19 mouse cellular contexts compared by ENCODE assay signal in the genomic region with DNA sequence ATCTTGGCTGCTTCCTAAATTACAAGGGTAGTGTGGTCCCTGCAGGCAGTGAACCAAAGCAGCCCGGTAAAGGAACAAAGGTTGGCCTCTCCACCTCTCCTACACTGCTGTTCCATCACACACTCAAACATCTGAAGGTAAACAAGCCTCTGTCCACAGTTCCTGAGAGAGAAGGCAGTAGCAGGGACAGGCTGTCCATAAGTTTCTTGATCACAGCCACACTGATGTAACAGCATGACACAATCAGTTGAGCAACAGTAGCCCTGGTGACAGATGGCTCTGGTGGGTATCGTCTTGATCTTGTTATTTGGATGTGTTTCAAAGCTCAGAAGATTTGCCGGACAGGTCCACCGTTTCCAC. TPM values are rescaled to one million over a fixed set of nuclear protein-coding genes. Genes with fewer than 3 reads are reported as not detected.
A peak's percentile ranks its signal among the peaks of the same experiment; 100 is the strongest.
DNase-seq lines count a peak whose midpoint lies in the region; ATAC-seq and TF ChIP-seq lines count a peak whose summit lies in the region.
"Had no signal": no experiment of that assay in that cellular context is flagged by ENCODE, and none has a peak within 500 bp of the region (broad histone marks: within the 10 kb centered on the region; RNA-seq: fewer than 3 reads in every experiment).

No protein-coding gene starts in this region.

- 32% methylated on average over 4 of the region's 4 CpGs for WGBS in liver, embryonic 12.5 days (ENCODE audit: insufficient replicate concordance)

- peaks cover 27% of the 10 kb centered on the region for H3K4me1 ChIP-seq in liver, embryonic 12.5 days
- H3K4me1 ChIP-seq: forebrain, embryonic 13.5 days; midbrain, embryonic 15.5 days had no signal

- peak overlapping the region; percentile 90 for H3K27ac ChIP-seq in liver, embryonic 12.5 days
- no peak overlapping the region for H3K27ac ChIP-seq in layer of hippocampus, adult 2 months
- H3K27ac ChIP-seq: forebrain, embryonic 13.5 days; midbrain, embryonic 15.5 days had no signal

- H3K4me2 ChIP-seq in liver, embryonic 12.5 days, result peak overlapping the region; percentile 49
- H3K4me2 ChIP-seq: forebrain, embryonic 13.5 days; midbrain, embryonic 15.5 days had no signal

- H3K36me3 ChIP-seq in liver, embryonic 12.5 days, result no peaks in the 10 kb centered on the region
- H3K36me3 ChIP-seq: midbrain, embryonic 15.5 days had no signal

- H3K4me3 ChIP-seq in liver, embryonic 12.5 days, result no peak overlapping the region
- no peak overlapping the region for H3K4me3 ChIP-seq in layer of hippocampus, adult 2 months
- H3K4me3 ChIP-seq: forebrain, embryonic 13.5 days; midbrain, embryonic 15.5 days had no signal

- peak; percentile 67 for DNase-seq in heart, adult 11 months
- DNase-seq in heart, adult 8-10 months (ENCODE audit: low spot score), result no peak
- DNase-seq in 416B (ENCODE audit: low read depth), result peak; percentile 70
- DNase-seq in T-cell, adult 2 months (ENCODE audit: low spot score), result no peak
- DNase-seq in layer of hippocampus, adult 2 months (ENCODE audit: low spot score in 2 of 2), result no peak
- no peak for DNase-seq in gastrocnemius, adult 8-10 months (ENCODE audit: low spot score in 2 of 2)
- DNase-seq: cerebellum, adult 2 months; heart, postnatal 4 days; lung, adult 2 months; right cerebral cortex, postnatal 25 days; thymus, postnatal 4 days had no signal

- peak; percentile 53 for ATAC-seq in erythroblast, adult 5-6 weeks (replicated peaks; ENCODE audit: low FRiP score, poor library complexity, severe bottlenecking)
- ATAC-seq in liver, embryonic 12.5 days, result peak; percentile 81
- ATAC-seq: forebrain, embryonic 13.5 days; intestine, postnatal 0 days; midbrain, embryonic 15.5 days had no signal

- no peaks in the 10 kb centered on the region for H3K27me3 ChIP-seq in liver, embryonic 12.5 days (replicated peaks)
- H3K27me3 ChIP-seq: forebrain, embryonic 13.5 days; midbrain, embryonic 15.5 days had no signal

- H3K9ac ChIP-seq in liver, embryonic 12.5 days, result peak overlapping the region; percentile 65
- H3K9ac ChIP-seq: forebrain, embryonic 13.5 days; midbrain, embryonic 15.5 days had no signal

- TF ChIP-seq CTCF in layer of hippocampus, adult 2 months (conservative IDR thresholded peaks at IDR 0.05), result no peak

- H3K9me3 ChIP-seq in liver, embryonic 12.5 days (replicated peaks), result peaks cover 5% of the 10 kb centered on the region; the same call in 1 of the 2 replicates
- H3K9me3 ChIP-seq: forebrain, embryonic 13.5 days; midbrain, embryonic 15.5 days had no signal

RNA-seq across cellular contexts. Expression of a gene that starts 28.9 kb away (rescaled TPM):
- under 1 TPM; 0.65 to 0.82 (median 0.73) TPM for total RNA-seq in heart, adult 8-10 months (2022)
- 0.84 and 11.9 TPM in 2 replicates for total RNA-seq in erythroblast, adult 5-6 weeks (2015; ENCODE audit: low replicate concordance)
- 0.42 and 2.4 TPM in 2 replicates for total RNA-seq in erythroblast, adult 5-6 weeks (2017; ENCODE audit: low replicate concordance)
- 0.10 and 0.29 TPM in 2 replicates for polyA plus RNA-seq in liver, embryonic 12.5 days (2016; fragmentation: Nextera tagmentation; extraction: Ambion mirVana)
- total RNA-seq in layer of hippocampus, adult 2 months (2021), result 1 to 10 TPM; 4.5 to 5.6 TPM
- total RNA-seq in gastrocnemius, adult 8-10 months (2022), result 1 to 10 TPM in 3 of 4 experiments, under 1 TPM in 1; 0.76 to 1.8 (median 1.2) TPM

RNA-seq across cellular contexts. Expression of a gene that starts 40.5 kb away (rescaled TPM):
- not detected for total RNA-seq in heart, adult 8-10 months (2022)
- total RNA-seq in erythroblast, adult 5-6 weeks (2015; ENCODE audit: low replicate concordance), result not detected in 2 replicates
- total RNA-seq in erythroblast, adult 5-6 weeks (2017; ENCODE audit: low replicate concordance), result not detected in 2 replicates
- 5.9 and 6.1 TPM in 2 replicates for polyA plus RNA-seq in liver, embryonic 12.5 days (2016; fragmentation: Nextera tagmentation; extraction: Ambion mirVana)
- total RNA-seq in layer of hippocampus, adult 2 months (2021), result not detected
- total RNA-seq in gastrocnemius, adult 8-10 months (2022), result 1 to 10 TPM in 1 of 4 experiments, not detected in 3; 1.3 TPM
- total RNA-seq: heart, postnatal 4 days had no signal
- polyA plus RNA-seq: cerebellum, adult 2 months; embryonic facial prominence, embryonic 11.5 days; forebrain, embryonic 13.5 days; midbrain, embryonic 15.5 days; neural tube, embryonic 14.5 days; stomach, embryonic 14.5 days had no signal

RNA-seq across cellular contexts. Expression of a gene that starts 53.8 kb away (rescaled TPM):
- total RNA-seq in heart, adult 8-10 months (2022), result 10 to 100 TPM; 11.7 to 16.6 (median 13.8) TPM
- total RNA-seq in erythroblast, adult 5-6 weeks (2015; ENCODE audit: low replicate concordance), result 6.9 and 25.5 TPM in 2 replicates
- 13.8 and 28.7 TPM in 2 replicates for total RNA-seq in erythroblast, adult 5-6 weeks (2017; ENCODE audit: low replicate concordance)
- 77.4 and 77.8 TPM in 2 replicates for polyA plus RNA-seq in liver, embryonic 12.5 days (2016; fragmentation: Nextera tagmentation; extraction: Ambion mirVana)
- 10 to 100 TPM; 27.8 to 30.4 TPM for total RNA-seq in layer of hippocampus, adult 2 months (2021)
- total RNA-seq in gastrocnemius, adult 8-10 months (2022), result 10 to 100 TPM; 11.4 to 12.8 (median 12.3) TPM

Comparison
In these comparisons a context has a peak if more than half of its experiments do, and no peak if none do; other contexts are left out.
1. DNase-seq: peak in heart, adult 11 months (single experiment) and 416B (single experiment); none in heart, adult 8-10 months (single experiment), T-cell, adult 2 months (single experiment), layer of hippocampus, adult 2 months (0 of 2) and gastrocnemius, adult 8-10 months (0 of 2).